Mouse (Mus musculus) limb, embryonic 10.5 days (tissue): ENCODE measurements around the gene Olfr873. TPM values are rescaled to one million over a fixed set of nuclear protein-coding genes. Genes with fewer than 3 reads are reported as not detected.
"Not testable (repeated sequence)": the region's sequence is repeated elsewhere in the genome, so short reads cannot be mapped to it uniquely, and the experiment has no call there.

Experiments used
- DNase-seq: peaks from one replicate; pipeline ENCODE4 v3.0.0-alpha.2; 2017; ENCODE audit warnings: low spot score
- H3K27ac ChIP-seq: fragments of 300-500 bp; sonication (generic); 2 replicates; pipeline ENCODE4 v1.5.1; 2016; ENCODE audit warnings: mild to moderate bottlenecking
- H3K27me3 ChIP-seq: fragments of 300-500 bp; sonication (generic); 2 replicates; pipeline ENCODE4 v1.6.1; 2016; ENCODE audit warnings: low read depth, mild to moderate bottlenecking; ENCODE audit not compliant: poor library complexity, severe bottlenecking
- H3K36me3 ChIP-seq: fragments of 300-500 bp; sonication (generic); 2 replicates; pipeline ENCODE4 v1.6.1; 2016; ENCODE audit warnings: mild to moderate bottlenecking, moderate library complexity
- H3K4me1 ChIP-seq: fragments of 300-500 bp; sonication (generic); 2 replicates; pipeline ENCODE4 v1.6.1; 2016
- H3K4me3 ChIP-seq: fragments of 300-500 bp; sonication (generic); 2 replicates; pipeline ENCODE4 v1.5.1; 2016; ENCODE audit warnings: mild to moderate bottlenecking, moderate library complexity
- H3K9me3 ChIP-seq: fragments of 300-500 bp; sonication (generic); replicated peaks from 2 replicates; pipeline ENCODE4 v1.6.1; 2016; ENCODE audit warnings: mild to moderate bottlenecking
- WGBS: fragments of 180-500 bp; shearing (Covaris S2); methylation state at CpG from one replicate; pipeline ENCODE4 v1.1.7; 2016; 5-methylcytosine and 5-hydroxymethylcytosine counted together
- polyA plus RNA-seq: library from polyadenylated mRNA; unstranded; fragments of >200 nt; fragmentation: Nextera tagmentation; extraction: Ambion mirVana; gene quantifications from 2 replicates; pipeline ENCODE4 v1.2.1, GENCODE M21; 2016

Olfr873 gene
- not detected in 2 replicates for polyA plus RNA-seq

- no peaks in the 10 kb centered on the region for H3K4me1 ChIP-seq
- H3K27me3 ChIP-seq, result no peaks in the 10 kb centered on the region
- WGBS, result 76% methylated on average over 1 of the region's 1 CpGs
- H3K9me3 ChIP-seq, result no peaks in the 10 kb centered on the region
- H3K27ac ChIP-seq, result no peak within 1 kb of the TSS
- DNase-seq, result no peak
- no peaks in the 10 kb centered on the region for H3K36me3 ChIP-seq
- no peak within 1 kb of the TSS for H3K4me3 ChIP-seq
Observed at GRCm38 (mm10) chr9:20298232-20298631, at the start of gene Olfr873. Olfr873 (plus strand) TSS chr9:20298532.

DNA sequence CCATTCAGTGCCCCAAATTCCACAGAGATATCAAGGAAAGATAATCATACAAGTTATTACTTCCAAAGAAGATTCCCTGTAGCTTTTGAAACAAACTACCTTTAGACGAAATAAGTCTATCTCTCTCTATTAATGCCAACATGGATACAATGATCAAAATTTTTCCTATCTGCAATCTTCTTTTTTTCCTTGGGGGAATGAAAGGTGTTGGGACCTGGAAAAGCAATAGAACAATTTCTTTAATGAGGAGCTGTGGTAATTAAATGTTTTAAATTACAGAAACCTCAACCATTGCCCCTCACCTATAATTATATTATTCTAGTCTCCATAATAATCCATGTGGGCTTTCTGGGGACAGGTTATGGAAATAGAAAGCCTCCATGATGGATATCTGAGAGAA is 16.3 kb upstream of the Olfr873 start, which contains the start of gene Olfr39:
Gene Olfr39, plus strand, starts transcription at position 301 of the 400 bp plus-strand sequence.
- 85% methylated on average over 1 of the region's 1 CpGs for WGBS
- Histone ChIP-seq H3K27ac (no peak within 1 kb of the TSS), H3K36me3 (no peaks in the 10 kb centered on the region), H3K4me1 (no peaks in the 10 kb centered on the region), H3K9me3 (no peaks in the 10 kb centered on the region), H3K4me3 (no peak within 1 kb of the TSS), H3K27me3 (no peaks in the 10 kb centered on the region)
- DNase-seq, result no peak

- 86% methylated on average over 5 of the region's 5 CpGs for WGBS
- not testable (repeated sequence) for H3K36me3 ChIP-seq, H3K27ac ChIP-seq, DNase-seq, H3K9me3 ChIP-seq, H3K4me1 ChIP-seq, H3K4me3 ChIP-seq, H3K27me3 ChIP-seq
Observed at GRCm38 (mm10) chr9:20295562-20295961, 2.8 kb upstream of the Olfr873 start.

- H3K36me3 ChIP-seq, result no peaks in the 10 kb centered on the region
- H3K27me3 ChIP-seq, result no peaks in the 10 kb centered on the region
- no peak for DNase-seq
- H3K4me1 ChIP-seq, result no peaks in the 10 kb centered on the region
- no peaks in the 10 kb centered on the region for H3K9me3 ChIP-seq
- H3K27ac ChIP-seq, result no peak within 1 kb of the TSS
- no peak within 1 kb of the TSS for H3K4me3 ChIP-seq
Observed at GRCm38 (mm10) chr9:20335994-20336393, 37.7 kb downstream of the Olfr873 start, which contains the start of gene Olfr18. Olfr18 (minus strand) TSS chr9:20336094.

DNA sequence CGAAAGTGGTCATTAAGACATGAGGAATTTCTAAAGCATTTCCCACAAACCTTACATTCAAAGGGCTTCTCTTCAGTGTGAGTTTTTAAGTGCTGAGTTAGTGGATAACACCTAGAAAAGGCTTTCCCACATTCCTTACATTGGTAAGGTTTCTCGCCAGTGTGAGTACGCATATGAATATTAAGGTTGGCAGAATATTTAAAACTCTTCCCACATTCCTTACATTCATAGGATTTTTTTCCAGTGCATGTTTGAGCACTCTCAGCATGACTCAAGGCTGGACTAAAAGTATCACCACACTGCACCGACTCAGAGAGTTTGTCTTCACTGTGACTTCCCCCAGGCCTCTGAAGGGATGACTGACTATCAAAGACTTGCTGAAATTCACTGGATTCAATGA is 50.2 kb downstream of the Olfr873 start:
- DNase-seq, result no peak
- peaks cover 48% of the 10 kb centered on the region for H3K36me3 ChIP-seq
- no peaks in the 10 kb centered on the region for H3K4me1 ChIP-seq
- H3K27me3 ChIP-seq, result no peaks in the 10 kb centered on the region
- no peaks in the 10 kb centered on the region for H3K9me3 ChIP-seq
- WGBS, result 92% methylated on average over 4 of the region's 4 CpGs
- no peak overlapping the region for H3K27ac ChIP-seq
- no peak overlapping the region for H3K4me3 ChIP-seq

Other genes with a start within 250 kb of the Olfr873 start
- not detected in 2 replicates for gene Olfr867, start 241.0 kb upstream of the Olfr873 start, polyA plus RNA-seq
- gene Olfr868, start 199.9 kb upstream of the Olfr873 start, polyA plus RNA-seq, result not detected in 2 replicates
- not detected in 2 replicates for gene Olfr869, start 169.5 kb upstream of the Olfr873 start, polyA plus RNA-seq
- not detected in 2 replicates for gene Olfr870, start 124.5 kb upstream of the Olfr873 start, polyA plus RNA-seq
- not detected in 2 replicates for gene Olfr871, start 86.3 kb upstream of the Olfr873 start, polyA plus RNA-seq
- gene Olfr872, start 61.4 kb upstream of the Olfr873 start, polyA plus RNA-seq, result not detected in 2 replicates
- gene Olfr39, start 16.2 kb upstream of the Olfr873 start, polyA plus RNA-seq, result not detected in 2 replicates
- not detected in 2 replicates for gene Olfr18, start 37.6 kb downstream of the Olfr873 start, polyA plus RNA-seq
- gene Zfp560, start 86.6 kb downstream of the Olfr873 start, polyA plus RNA-seq, result 27.8 and 29.5 TPM in 2 replicates
- gene Zfp26, start 161.6 kb downstream of the Olfr873 start, polyA plus RNA-seq, result 21.1 and 26.7 TPM in 2 replicates
- gene Zfp426, start 194.2 kb downstream of the Olfr873 start, polyA plus RNA-seq, result 17.7 and 23.6 TPM in 2 replicates
- gene Zfp266, start 222.9 kb downstream of the Olfr873 start, polyA plus RNA-seq, result 128 and 162 TPM in 2 replicates